Mouse (Mus musculus): ENCODE data around the gene Zfp57. TPM values are rescaled to one million over a fixed set of nuclear protein-coding genes. Genes with fewer than 3 reads are reported as not detected.

Gene Zfp57
- polyA plus RNA-seq, 1 experiment: 223 TPM

DNA sequence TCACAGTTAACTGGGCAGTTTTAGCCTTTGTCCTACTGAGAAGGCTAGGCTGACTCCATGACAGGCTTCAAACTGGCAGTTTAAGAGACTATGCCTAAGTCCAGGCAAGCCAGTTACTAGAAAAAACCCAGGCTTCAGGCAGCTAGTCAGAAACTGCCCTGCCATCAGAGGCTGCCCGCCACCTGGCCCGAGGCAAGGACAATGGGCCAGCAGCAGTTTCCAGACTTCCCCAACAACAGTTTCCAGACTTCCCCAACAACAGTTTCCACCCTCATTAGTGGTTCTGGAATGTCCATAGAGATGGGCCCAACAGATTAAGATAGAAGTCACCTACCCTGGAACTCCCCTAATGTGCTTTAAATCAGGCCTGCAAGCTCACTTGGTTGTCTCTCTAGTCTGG, 25.5 kb downstream of the Zfp57 start:
- Histone ChIP-seq H3K27ac (ENCODE audit: insufficient read depth, low read length) (peak overlapping the region; percentile 100), H3K27me3 (ENCODE audit: control insufficient read depth, insufficient read depth, low read length, poor library complexity, severe bottlenecking) (no peaks in the 10 kb centered on the region), H3K36me3 (ENCODE audit: control insufficient read depth, insufficient read depth, low read length, poor library complexity, severe bottlenecking) (no peaks in the 10 kb centered on the region), H3K9ac (ENCODE audit: low read depth, poor library complexity, severe bottlenecking) (no peak overlapping the region), H3K4me3 (ENCODE audit: low read depth, low read length) (no peak overlapping the region), H3K9me3 (replicated peaks; ENCODE audit: control insufficient read depth, insufficient read depth, low read length, poor library complexity, severe bottlenecking) (no peaks in the 10 kb centered on the region), H3K4me1 (ENCODE audit: control insufficient read depth, insufficient read depth, low read length) (peaks cover 11% of the 10 kb centered on the region)
- TF ChIP-seq CTCF (IDR thresholded peaks at IDR 0.05; ENCODE audit: low read depth, low read length): no peak
- TF ChIP-seq EP300 (IDR thresholded peaks at IDR 0.05; ENCODE audit: insufficient read depth, low read depth, low read length): peak; percentile 96

DNA sequence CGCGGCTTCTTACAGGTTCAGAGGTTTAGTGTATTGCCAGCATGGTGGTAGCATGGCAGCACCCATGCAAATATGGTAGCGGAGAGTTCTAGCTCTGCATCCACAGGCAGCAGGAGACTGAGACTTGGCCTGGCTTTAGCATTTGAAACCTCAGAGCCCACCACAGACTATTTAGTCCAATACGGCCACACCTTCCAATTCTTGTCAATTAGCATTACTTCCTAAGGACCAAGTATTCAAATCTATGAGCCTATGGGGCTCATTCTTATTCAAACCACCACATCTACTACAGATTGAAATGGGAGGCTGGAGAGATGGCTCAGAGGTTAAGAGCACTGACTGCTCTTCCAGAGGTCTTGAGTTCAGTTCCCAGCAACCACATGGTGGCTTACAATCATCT, 26.5 kb downstream of the Zfp57 start:
- peak overlapping the region; percentile 100 for H3K27ac ChIP-seq (ENCODE audit: insufficient read depth, low read length)

DNA sequence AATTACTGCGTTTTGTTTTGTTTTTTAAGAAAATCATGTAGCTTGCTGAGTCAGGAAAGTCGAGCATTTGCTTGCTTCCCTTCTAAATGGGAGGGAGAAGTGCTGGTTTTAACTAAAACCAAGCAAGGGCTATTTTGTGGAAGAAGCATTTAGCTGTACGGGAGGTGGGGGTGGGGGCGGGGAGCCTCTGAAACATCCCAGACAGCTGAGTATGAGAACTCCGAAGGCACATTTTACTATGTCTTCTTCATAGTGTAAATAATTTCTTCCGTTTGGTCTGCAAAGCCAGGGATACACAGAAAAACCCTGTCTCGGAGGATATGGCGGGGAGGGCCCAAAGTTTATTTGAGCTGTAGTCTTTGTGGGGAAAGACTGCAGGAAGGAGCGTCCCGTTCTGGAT, 27.2 kb downstream of the Zfp57 start:
- Histone ChIP-seq H3K27ac (ENCODE audit: insufficient read depth, low read length) (peak overlapping the region; percentile 100), H3K9me3 (replicated peaks; ENCODE audit: control insufficient read depth, insufficient read depth, low read length, poor library complexity, severe bottlenecking) (no peaks in the 10 kb centered on the region), H3K36me3 (ENCODE audit: control insufficient read depth, insufficient read depth, low read length, poor library complexity, severe bottlenecking) (no peaks in the 10 kb centered on the region), H3K9ac (ENCODE audit: low read depth, poor library complexity, severe bottlenecking) (peak overlapping the region; percentile 82), H3K27me3 (ENCODE audit: control insufficient read depth, insufficient read depth, low read length, poor library complexity, severe bottlenecking) (no peaks in the 10 kb centered on the region), H3K4me3 (ENCODE audit: low read depth, low read length) (peak overlapping the region; percentile 69), H3K4me1 (ENCODE audit: control insufficient read depth, insufficient read depth, low read length) (peaks cover 6% of the 10 kb centered on the region)
- no peak for TF ChIP-seq EP300 (IDR thresholded peaks at IDR 0.05; ENCODE audit: insufficient read depth, low read depth, low read length)
- no peak for TF ChIP-seq POLR2A (IDR thresholded peaks at IDR 0.05; ENCODE audit: insufficient read depth, low read length)
- no peak for TF ChIP-seq CTCF (IDR thresholded peaks at IDR 0.05; ENCODE audit: low read depth, low read length)

More for the DNA sequence above, 26.5 kb downstream of the Zfp57 start:
- Histone ChIP-seq H3K4me3 (ENCODE audit: low read depth, low read length) (no peak overlapping the region), H3K36me3 (ENCODE audit: control insufficient read depth, insufficient read depth, low read length, poor library complexity, severe bottlenecking) (no peaks in the 10 kb centered on the region), H3K27me3 (ENCODE audit: control insufficient read depth, insufficient read depth, low read length, poor library complexity, severe bottlenecking) (no peaks in the 10 kb centered on the region), H3K4me1 (ENCODE audit: control insufficient read depth, insufficient read depth, low read length) (peaks cover 10% of the 10 kb centered on the region), H3K9ac (ENCODE audit: low read depth, poor library complexity, severe bottlenecking) (peak overlapping the region; percentile 32; the same call in 1 of the 2 replicates), H3K9me3 (replicated peaks; ENCODE audit: control insufficient read depth, insufficient read depth, low read length, poor library complexity, severe bottlenecking) (no peaks in the 10 kb centered on the region)
- TF ChIP-seq EP300 (IDR thresholded peaks at IDR 0.05; ENCODE audit: insufficient read depth, low read depth, low read length) (peak; percentile 66; the same call in 1 of the 2 replicates), POLR2A (IDR thresholded peaks at IDR 0.05; ENCODE audit: insufficient read depth, low read length) (no peak)

DNA sequence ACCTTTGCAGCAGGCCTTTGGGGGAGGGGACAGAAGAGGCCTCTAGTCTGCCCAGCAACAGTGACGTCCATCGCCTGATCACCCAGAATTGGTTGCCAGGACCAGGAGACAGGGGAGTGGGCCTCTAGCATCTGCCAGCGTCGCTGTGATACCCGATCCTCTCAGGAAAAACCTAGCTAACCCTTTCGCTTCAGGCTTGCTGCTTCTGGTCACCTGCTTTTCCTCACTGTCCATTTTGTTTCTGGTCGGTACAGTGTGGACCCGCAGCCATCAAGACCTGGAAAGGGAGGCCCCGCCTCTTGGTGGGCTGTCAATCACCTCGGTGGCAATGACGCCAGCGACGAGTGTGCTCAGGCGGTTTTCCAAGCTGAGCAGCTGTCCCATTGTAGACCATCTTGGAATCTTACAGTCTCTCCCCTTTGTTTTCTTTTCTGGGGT, 27.7 kb downstream of the Zfp57 start:
- TF ChIP-seq EP300 (IDR thresholded peaks at IDR 0.05; ENCODE audit: insufficient read depth, low read depth, low read length) (peak; percentile 74), POLR2A (IDR thresholded peaks at IDR 0.05; ENCODE audit: insufficient read depth, low read length) (peak; percentile 18), CTCF (IDR thresholded peaks at IDR 0.05; ENCODE audit: low read depth, low read length) (no peak)
- Histone ChIP-seq H3K27ac (ENCODE audit: insufficient read depth, low read length) (peak overlapping the region; percentile 100), H3K36me3 (ENCODE audit: control insufficient read depth, insufficient read depth, low read length, poor library complexity, severe bottlenecking) (no peaks in the 10 kb centered on the region), H3K9me3 (replicated peaks; ENCODE audit: control insufficient read depth, insufficient read depth, low read length, poor library complexity, severe bottlenecking) (no peaks in the 10 kb centered on the region), H3K4me1 (ENCODE audit: control insufficient read depth, insufficient read depth, low read length) (peaks cover 7% of the 10 kb centered on the region), H3K4me3 (ENCODE audit: low read depth, low read length) (peak overlapping the region; percentile 65), H3K27me3 (ENCODE audit: control insufficient read depth, insufficient read depth, low read length, poor library complexity, severe bottlenecking) (no peaks in the 10 kb centered on the region), H3K9ac (ENCODE audit: low read depth, poor library complexity, severe bottlenecking) (peak overlapping the region; percentile 82; the same call in 1 of the 2 replicates)

DNA sequence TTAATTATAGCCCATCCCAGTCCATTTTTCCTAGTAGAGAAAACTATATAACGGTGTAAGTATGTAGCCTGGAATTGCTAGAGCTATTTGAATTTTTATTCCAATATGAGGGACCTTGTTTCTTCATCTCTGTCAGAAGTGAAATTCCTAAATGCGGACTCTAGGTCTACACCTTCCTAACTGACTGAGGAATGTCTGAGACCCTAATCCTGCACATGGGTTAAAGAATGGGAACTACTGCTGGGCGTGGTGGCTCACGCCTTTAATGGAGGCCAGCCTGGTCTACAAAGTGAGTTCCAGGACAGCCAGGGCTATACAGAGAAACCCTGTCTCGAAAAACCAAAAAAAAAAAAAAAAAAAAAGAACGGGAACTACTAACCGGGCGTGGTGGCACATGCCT, 28.2 kb downstream of the Zfp57 start:
- peak overlapping the region; percentile 82 for H3K9ac ChIP-seq (ENCODE audit: low read depth, poor library complexity, severe bottlenecking)

DNA sequence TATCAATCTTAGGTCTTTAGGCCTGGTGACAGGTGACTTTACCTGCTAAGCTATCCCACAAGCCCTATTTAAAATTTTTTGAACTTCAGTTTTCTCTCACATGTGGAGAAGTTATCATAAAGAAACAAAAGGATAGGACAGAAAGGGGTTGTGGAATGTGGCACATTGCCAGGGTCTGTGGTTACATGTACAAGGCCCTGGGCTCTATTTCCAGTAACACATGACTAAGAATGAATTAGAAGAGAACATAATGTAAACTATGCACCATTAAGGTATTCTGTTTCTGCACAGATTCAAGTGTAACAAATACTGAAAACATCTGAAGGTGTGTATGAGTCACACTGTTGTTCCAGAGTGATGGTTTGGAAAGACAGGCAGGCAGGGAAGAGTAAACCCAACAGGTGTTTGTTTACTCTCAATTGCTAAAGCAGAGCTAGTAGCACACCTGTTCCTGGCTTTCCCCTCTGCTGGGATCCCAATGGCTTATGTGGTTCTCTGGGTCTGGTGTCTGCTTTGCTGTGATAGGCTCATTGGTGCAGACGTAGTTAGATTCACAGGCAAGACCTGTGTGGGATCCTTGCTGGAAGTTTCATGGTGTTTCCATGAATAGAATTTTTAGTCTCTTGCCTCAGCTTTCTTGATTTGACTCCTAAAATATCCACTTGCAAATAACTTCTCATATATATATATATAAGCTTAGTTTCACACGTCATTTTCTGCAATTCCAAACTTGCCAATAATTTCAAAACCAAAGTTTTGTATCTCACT, 38.3 kb downstream of the Zfp57 start:
- Histone ChIP-seq H3K4me3 (ENCODE audit: low read depth, low read length) (no peak overlapping the region), H3K9ac (ENCODE audit: low read depth, poor library complexity, severe bottlenecking) (no peak overlapping the region), H3K9me3 (replicated peaks; ENCODE audit: control insufficient read depth, insufficient read depth, low read length, poor library complexity, severe bottlenecking) (no peaks in the 10 kb centered on the region), H3K27ac (ENCODE audit: insufficient read depth, low read length) (no peak overlapping the region), H3K27me3 (ENCODE audit: control insufficient read depth, insufficient read depth, low read length, poor library complexity, severe bottlenecking) (no peaks in the 10 kb centered on the region), H3K36me3 (ENCODE audit: control insufficient read depth, insufficient read depth, low read length, poor library complexity, severe bottlenecking) (no peaks in the 10 kb centered on the region), H3K4me1 (ENCODE audit: control insufficient read depth, insufficient read depth, low read length) (no peaks in the 10 kb centered on the region)
- TF ChIP-seq POLR2A (IDR thresholded peaks at IDR 0.05; ENCODE audit: insufficient read depth, low read length): no peak
- no peak for TF ChIP-seq CTCF (IDR thresholded peaks at IDR 0.05; ENCODE audit: low read depth, low read length)
- TF ChIP-seq EP300 (IDR thresholded peaks at IDR 0.05; ENCODE audit: insufficient read depth, low read depth, low read length): no peak

More for the DNA sequence above, 28.2 kb downstream of the Zfp57 start:
- no peak for TF ChIP-seq EP300 (IDR thresholded peaks at IDR 0.05; ENCODE audit: insufficient read depth, low read depth, low read length)
- no peak for TF ChIP-seq POLR2A (IDR thresholded peaks at IDR 0.05; ENCODE audit: insufficient read depth, low read length)
- TF ChIP-seq CTCF (IDR thresholded peaks at IDR 0.05; ENCODE audit: low read depth, low read length): no peak
- H3K36me3 ChIP-seq (ENCODE audit: control insufficient read depth, insufficient read depth, low read length, poor library complexity, severe bottlenecking): no peaks in the 10 kb centered on the region
- H3K4me1 ChIP-seq (ENCODE audit: control insufficient read depth, insufficient read depth, low read length): peaks cover 7% of the 10 kb centered on the region
- peak overlapping the region; percentile 100 for H3K27ac ChIP-seq (ENCODE audit: insufficient read depth, low read length)
- no peaks in the 10 kb centered on the region for H3K27me3 ChIP-seq (ENCODE audit: control insufficient read depth, insufficient read depth, low read length, poor library complexity, severe bottlenecking)
- H3K9me3 ChIP-seq (replicated peaks; ENCODE audit: control insufficient read depth, insufficient read depth, low read length, poor library complexity, severe bottlenecking): no peaks in the 10 kb centered on the region
- no peak overlapping the region for H3K4me3 ChIP-seq (ENCODE audit: low read depth, low read length)

Measured in ES-Bruce4 (cell line).